Mouse (Mus musculus) liver, embryonic 14.5 days (tissue): ENCODE measurements around the gene Prex1. TPM values are rescaled to one million over a fixed set of nuclear protein-coding genes. Genes with fewer than 3 reads are reported as not detected.

Source experiments
- ATAC-seq: fragments of 200-750 bp; cut with Nextera tagmentation; 2 replicates; pipeline ENCODE4 v1.8.0; 2017; ENCODE audit warnings: moderate number of reproducible peaks, mild to moderate bottlenecking, moderate library complexity; ENCODE audit not compliant: insufficient read depth
- DNase-seq, 3 experiments: peaks; one replicate each; pipeline ENCODE4 v3.0.0-alpha.2; 2012 to 2013; ENCODE audit warnings: low read depth in 3 of 3, low spot score in 3 of 3
- H3K27ac ChIP-seq: fragments of 300-500 bp; sonication (generic); 2 replicates; pipeline ENCODE4 v1.5.1; 2014; ENCODE audit warnings: moderate library complexity, mild to moderate bottlenecking, control low read depth, inconsistent platforms
- H3K27me3 ChIP-seq: fragments of 300-500 bp; sonication (generic); 2 replicates; pipeline ENCODE4 v1.6.1; 2014; ENCODE audit warnings: mild to moderate bottlenecking, low read length, moderate library complexity; ENCODE audit not compliant: control insufficient read depth, insufficient read depth
- H3K36me3 ChIP-seq: fragments of 300-500 bp; sonication (generic); replicated peaks from 2 replicates; pipeline ENCODE4 v1.6.1; 2014; ENCODE audit warnings: low read depth; ENCODE audit not compliant: control insufficient read depth, insufficient read depth
- H3K4me1 ChIP-seq, 2 experiments: fragments of 200-500 bp in 1 of 2; fragments of 300-500 bp in 1 of 2; sonication (generic) in 1 of 2; replicated peaks; 2 replicates each; pipeline ENCODE4 v1.6.1; 2012 to 2014; ENCODE audit warnings: antibody characterized with exemption in 1 of 2, inconsistent platforms in 1 of 2, low read length in 1 of 2; ENCODE audit not compliant: control insufficient read depth in 2 of 2, insufficient read depth in 2 of 2
- H3K4me2 ChIP-seq: fragments of 300-500 bp; sonication (generic); 2 replicates; pipeline ENCODE4 v1.6.1; 2014; ENCODE audit warnings: low read depth, mild to moderate bottlenecking, control low read depth, moderate library complexity
- H3K4me3 ChIP-seq, 2 experiments: fragments of 200-500 bp in 1 of 2; fragments of 300-500 bp in 1 of 2; sonication (generic) in 1 of 2; 2 replicates each; pipeline ENCODE4 v1.5.1; 2012 to 2014; ENCODE audit warnings: low read depth in 2 of 2, low read length in 2 of 2, mild to moderate bottlenecking in 2 of 2, control low read depth in 1 of 2, inconsistent platforms in 1 of 2, moderate library complexity in 1 of 2; ENCODE audit not compliant: insufficient read depth in 1 of 2
- H3K9ac ChIP-seq: fragments of 300-500 bp; sonication (generic); replicated peaks from 2 replicates; pipeline ENCODE4 v1.6.1; 2014; ENCODE audit warnings: mild to moderate bottlenecking, control low read depth, moderate library complexity
- H3K9me3 ChIP-seq: fragments of 300-500 bp; sonication (generic); 2 replicates; pipeline ENCODE4 v1.6.1; 2016; ENCODE audit warnings: low read length, mixed read lengths; ENCODE audit not compliant: control insufficient read depth
- CTCF ChIP-seq: IDR thresholded peaks from 2 replicates; pipeline ENCODE4 v1.5.1; 2016; ENCODE audit warnings: antibody characterized with exemption, low read depth, control low read depth
- EP300 ChIP-seq: IDR thresholded peaks from 2 replicates; pipeline ENCODE4 v1.6.1; 2016; ENCODE audit warnings: antibody characterized with exemption, low read depth
- WGBS: fragments of 180-500 bp; shearing (Covaris S2); extraction: QIAGEN DNeasy Blood & Tissue Kit; methylation state at CpG from one replicate; pipeline ENCODE4 v1.1.7; 2014; ENCODE audit not compliant: insufficient replicate concordance; 5-methylcytosine and 5-hydroxymethylcytosine counted together
- polyA plus RNA-seq, 2 experiments: library from polyadenylated mRNA; depleted of rRNA in 1 of 2; stranded (reverse) in 1 of 2; unstranded in 1 of 2; fragments of >200 nt; fragmentation: Nextera tagmentation in 1 of 2; extraction: Ambion mirVana in 1 of 2; gene quantifications; 2 replicates each; pipeline versions ENCODE4 v1.2.1 to v1.2.3; 2012 to 2014

Gene Prex1
- polyA plus RNA-seq, 2 experiments = 9.2 to 10.0 TPM

DNA sequence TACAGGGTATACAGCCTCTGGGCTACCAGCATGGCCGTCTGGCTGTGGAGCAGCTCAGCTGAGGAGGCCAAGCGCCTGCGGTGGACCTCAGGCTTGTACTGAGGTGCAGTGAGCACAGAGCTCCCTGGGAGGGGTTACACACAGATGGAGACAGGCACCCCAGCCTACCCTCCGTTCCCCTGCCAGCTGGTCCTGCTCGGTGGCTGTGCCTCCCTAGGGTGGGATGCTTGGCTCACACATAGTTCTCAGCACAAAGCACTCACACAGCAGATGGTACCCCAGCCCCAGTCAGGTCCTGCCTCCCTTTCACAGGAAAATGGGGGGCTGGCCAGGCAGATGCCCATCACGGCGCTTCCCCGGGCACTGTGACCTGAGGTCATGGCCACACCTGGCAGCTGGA, 163.8 kb downstream of the Prex1 start:
- no peak overlapping the region for H3K27ac ChIP-seq
- no peak overlapping the region for H3K4me3 ChIP-seq
- 73% methylated on average over 8 of the region's 8 CpGs for WGBS
- H3K9me3 ChIP-seq = no peaks in the 10 kb centered on the region
- DNase-seq (no peak), ATAC-seq (no peak)
- no peak overlapping the region for H3K9ac ChIP-seq
- TF ChIP-seq EP300 (no peak), CTCF (no peak)
- no peak overlapping the region for H3K4me2 ChIP-seq
- H3K36me3 ChIP-seq = no peaks in the 10 kb centered on the region
- H3K4me1 ChIP-seq = no peaks in the 10 kb centered on the region; a peak in 1 of 4 replicates
- no peaks in the 10 kb centered on the region for H3K27me3 ChIP-seq

DNA sequence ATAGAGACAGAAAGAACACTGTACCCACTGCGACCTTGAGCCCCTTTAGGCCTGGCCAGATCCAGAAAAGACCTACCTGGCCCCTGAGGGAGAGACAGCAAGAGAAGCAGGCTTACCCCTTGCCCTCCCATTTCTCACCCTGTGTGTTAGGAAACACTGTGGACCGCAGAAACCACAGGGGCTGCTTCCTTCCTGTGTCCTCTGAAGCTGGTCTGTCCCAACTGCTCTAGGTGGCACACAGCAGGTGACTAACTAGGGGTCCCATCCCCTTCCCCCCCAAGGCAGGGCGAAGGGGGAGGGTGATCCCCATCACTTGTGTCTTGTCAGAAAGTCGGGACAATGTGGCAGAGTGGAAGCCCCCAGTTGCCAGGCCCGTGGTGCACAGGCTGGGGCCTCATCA, 164.6 kb downstream of the Prex1 start:
- 16% methylated on average over 5 of the region's 5 CpGs for WGBS
- no peak overlapping the region for H3K4me3 ChIP-seq
- no peak for ATAC-seq
- no peaks in the 10 kb centered on the region for H3K27me3 ChIP-seq
- no peak overlapping the region for H3K4me2 ChIP-seq
- no peaks in the 10 kb centered on the region for H3K9me3 ChIP-seq
- no peaks in the 10 kb centered on the region for H3K36me3 ChIP-seq
- H3K27ac ChIP-seq = no peak overlapping the region
- no peak for TF ChIP-seq CTCF
- TF ChIP-seq EP300 = no peak
- H3K9ac ChIP-seq = no peak overlapping the region
- no peaks in the 10 kb centered on the region; a peak in 1 of 4 replicates for H3K4me1 ChIP-seq
- peak in 1 of 3 experiments; percentile 14 for DNase-seq

DNA sequence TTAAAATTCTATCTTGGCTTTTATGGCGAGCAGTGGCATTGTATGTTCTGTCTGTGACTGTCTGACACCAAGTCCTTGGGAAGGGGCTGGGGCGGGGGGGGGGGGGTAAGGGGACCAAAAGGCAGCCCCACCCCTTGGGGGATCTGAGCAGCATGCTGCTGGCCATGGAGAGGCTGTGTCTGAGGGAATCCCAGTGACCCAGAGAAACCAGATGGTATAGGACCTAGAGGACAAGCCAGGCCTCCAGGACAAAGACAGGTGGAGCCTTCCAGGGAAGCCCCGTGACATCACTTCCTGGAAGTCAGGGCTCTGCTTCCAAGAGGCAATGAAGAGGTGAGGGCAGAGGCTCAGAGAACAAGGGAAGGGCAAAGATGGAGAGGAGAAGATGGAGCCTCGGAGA, 168.1 kb downstream of the Prex1 start:
- H3K4me2 ChIP-seq = no peak overlapping the region
- no peak overlapping the region for H3K27ac ChIP-seq
- no peak overlapping the region for H3K4me3 ChIP-seq
- no peak overlapping the region for H3K9ac ChIP-seq
- no peak for DNase-seq
- H3K27me3 ChIP-seq = no peaks in the 10 kb centered on the region
- ATAC-seq = no peak
- no peaks in the 10 kb centered on the region for H3K9me3 ChIP-seq
- H3K4me1 ChIP-seq = no peaks in the 10 kb centered on the region
- 49% methylated on average over 4 of the region's 4 CpGs for WGBS
- H3K36me3 ChIP-seq = no peaks in the 10 kb centered on the region
- TF ChIP-seq CTCF = no peak
- TF ChIP-seq EP300 = no peak

DNA sequence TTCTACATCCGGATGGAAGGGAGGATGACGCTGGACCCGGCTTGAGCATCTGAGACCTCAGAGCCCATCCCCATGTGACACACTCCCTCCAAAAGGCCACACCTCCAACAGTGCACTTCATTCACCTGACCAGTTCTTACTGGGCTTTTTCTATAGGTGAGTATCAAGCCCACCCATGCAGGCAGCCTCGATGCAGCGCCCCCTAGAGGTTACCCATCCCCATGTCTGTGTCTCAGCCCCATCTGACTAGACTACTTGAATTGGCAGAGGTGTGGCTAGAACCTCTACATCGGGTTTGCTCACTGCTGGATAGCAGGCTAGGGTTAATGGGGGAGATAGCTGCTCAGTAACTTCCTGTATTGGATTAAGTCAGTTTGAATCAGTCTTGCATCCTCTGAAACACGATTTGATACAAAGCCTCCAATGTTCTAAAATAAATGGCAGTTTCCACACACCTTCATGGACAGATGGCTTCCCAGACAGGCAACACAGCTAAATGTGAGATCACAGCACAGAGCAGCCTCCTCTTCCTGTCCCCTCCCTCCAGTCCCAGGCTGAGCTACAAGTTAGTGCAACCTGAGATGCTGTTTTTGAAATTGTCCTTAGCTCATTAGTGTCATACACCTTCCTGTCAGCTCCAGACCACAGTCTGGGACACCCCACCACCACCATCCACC, 168.9 kb downstream of the Prex1 start:
- no peak for ATAC-seq
- Histone ChIP-seq H3K27me3 (no peaks in the 10 kb centered on the region), H3K27ac (no peak overlapping the region), H3K4me2 (no peak overlapping the region), H3K4me1 (no peaks in the 10 kb centered on the region), H3K9ac (no peak overlapping the region), H3K36me3 (no peaks in the 10 kb centered on the region), H3K4me3 (no peak overlapping the region), H3K9me3 (no peaks in the 10 kb centered on the region)
- WGBS = 40% methylated on average over 7 of the region's 7 CpGs
- TF ChIP-seq CTCF = peak; percentile 54
- no peak for TF ChIP-seq EP300
- DNase-seq = no peak

DNA sequence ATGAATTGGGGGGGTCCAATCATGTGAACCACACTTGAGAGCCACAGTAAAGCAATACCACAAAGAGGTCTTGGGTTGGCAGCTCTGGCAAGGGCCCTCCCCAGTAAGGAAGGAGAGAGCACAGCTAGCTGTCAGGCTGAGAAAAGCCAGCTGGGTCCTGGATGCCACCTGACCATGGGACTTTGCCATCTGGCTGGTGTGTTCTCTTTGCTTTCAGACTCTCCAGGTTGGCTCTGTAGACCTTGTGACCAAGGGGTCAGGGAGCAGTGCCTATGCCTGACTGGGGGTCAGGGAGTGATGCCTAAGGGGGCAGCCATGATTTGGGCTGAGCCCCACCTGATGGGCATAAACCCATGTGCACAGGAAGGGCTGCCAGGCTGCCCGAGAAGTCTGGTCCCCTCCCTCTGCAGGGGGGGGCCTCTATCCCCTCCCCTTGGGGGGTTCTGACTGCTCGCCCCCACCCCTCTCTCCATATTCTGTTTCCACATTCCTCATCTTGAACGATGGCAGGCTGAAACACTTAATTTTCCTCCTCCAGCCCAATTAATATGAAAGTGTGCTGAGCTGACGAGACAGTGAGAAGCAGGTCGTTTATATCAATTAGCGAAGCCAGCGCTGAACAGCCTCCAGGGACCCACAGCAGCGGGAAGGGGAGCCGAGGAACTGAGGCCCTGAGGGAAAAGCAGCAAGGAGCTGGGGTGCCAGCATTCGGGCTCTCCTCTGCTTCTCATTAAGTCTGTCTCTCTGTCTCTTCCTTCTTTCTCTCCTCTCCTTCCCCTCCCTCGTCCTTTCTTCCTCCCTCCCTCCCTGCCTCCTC, 172.3 kb downstream of the Prex1 start:
- Histone ChIP-seq H3K9me3 (no peaks in the 10 kb centered on the region), H3K36me3 (no peaks in the 10 kb centered on the region), H3K27me3 (no peaks in the 10 kb centered on the region), H3K4me1 (no peaks in the 10 kb centered on the region), H3K4me3 (no peak overlapping the region), H3K27ac (no peak overlapping the region), H3K9ac (no peak overlapping the region), H3K4me2 (no peak overlapping the region)
- ATAC-seq = no peak
- DNase-seq = no peak
- TF ChIP-seq EP300 (no peak), CTCF (no peak)
- 50% methylated on average over 11 of the region's 11 CpGs for WGBS
